Mouse (Mus musculus): ENCODE measurements at regions not wholly inside any gene's neighbourhood (a gene's known extent, or its start where the extent isn't known, plus 50 kb on each side); places are given as distances from the start of the nearest gene placed in this dataset.
"Not testable (repeated sequence)": the region's sequence is repeated elsewhere in the genome, so short reads cannot be mapped to it uniquely, and the experiment has no call there.

DNA sequence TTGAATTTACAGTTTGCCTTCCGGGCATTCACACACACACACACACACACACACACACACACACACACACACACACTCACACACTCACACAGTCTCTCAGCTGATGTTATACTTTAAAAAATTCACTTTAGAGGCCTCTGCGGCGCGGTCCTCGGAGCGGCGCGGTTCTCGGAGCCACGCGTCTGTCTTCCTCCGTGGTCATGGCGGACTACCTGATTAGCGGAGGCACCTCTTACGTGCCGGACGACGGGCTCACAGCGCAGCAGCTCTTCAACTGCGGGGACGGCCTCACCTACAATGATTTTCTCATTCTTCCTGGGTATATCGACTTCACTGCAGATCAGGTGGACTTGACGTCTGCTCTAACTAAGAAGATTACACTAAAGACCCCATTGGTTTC is 614.1 kb upstream of the Cdh8 start:
- TF ChIP-seq EP300, CTCF (IDR thresholded peaks at IDR 0.05; ENCODE audit: low read depth): not testable (repeated sequence)

Measured in liver, embryonic 14.5 days (tissue).